Mouse (Mus musculus) testis, adult 2 months (tissue): ENCODE data around the gene Pcif1.

Experiments used
- CTCF ChIP-seq: fragments of 200-500 bp; IDR thresholded peaks from 2 replicates; pipeline ENCODE4 v1.5.1; 2012; ENCODE audit warnings: low read depth, mild to moderate bottlenecking, inconsistent platforms, low read length, moderate library complexity; ENCODE audit not compliant: control insufficient read depth, insufficient read depth, insufficient replicate concordance
- POLR2A ChIP-seq: fragments of 200-500 bp; IDR thresholded peaks from 2 replicates; pipeline ENCODE4 v1.6.1; 2012; ENCODE audit warnings: low read depth, mild to moderate bottlenecking, inconsistent platforms, low read length, moderate library complexity; ENCODE audit not compliant: control insufficient read depth

DNA sequence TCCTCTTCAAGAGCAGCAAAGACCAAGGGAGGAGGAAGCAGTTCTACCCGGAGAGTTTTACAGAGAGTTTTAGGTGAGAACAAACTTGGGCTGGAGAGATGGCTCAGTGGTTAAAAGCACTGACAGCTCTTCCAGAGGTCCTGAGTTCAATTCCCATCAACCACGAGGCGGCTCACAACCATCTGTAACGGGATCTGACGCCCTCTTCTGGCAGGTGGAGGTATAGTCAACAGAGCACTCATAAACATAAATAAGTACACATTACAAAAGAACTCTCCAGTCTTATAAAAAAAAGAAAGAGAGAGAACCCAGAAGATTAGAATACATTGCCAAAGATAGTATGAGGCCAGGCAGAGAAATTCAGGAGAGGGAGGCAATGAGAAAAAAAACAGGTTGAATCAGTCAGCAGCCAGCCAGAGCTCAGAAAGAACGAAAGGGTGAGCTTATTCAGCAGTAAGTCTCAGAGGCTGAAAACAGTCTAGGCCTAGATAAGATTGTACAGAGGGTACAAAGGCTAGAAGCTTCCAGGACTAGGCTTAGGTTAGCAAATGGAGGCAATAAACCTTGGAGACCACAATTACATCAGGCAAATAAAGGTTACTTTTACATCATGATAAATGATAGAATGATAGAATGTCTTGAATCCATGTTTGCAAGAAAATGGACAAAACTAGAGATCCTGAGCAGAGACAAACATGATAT, 7.4 kb upstream of the Pcif1 start:
- 0 out of 2 replicates have a peak, but pooled peaks have one; percentile 18 for TF ChIP-seq CTCF
- no peak for TF ChIP-seq POLR2A
